Mouse (Mus musculus) forebrain, embryonic 16.5 days (tissue): ENCODE results near the gene Dpp7. TPM values are rescaled to one million over a fixed set of nuclear protein-coding genes. Genes with fewer than 3 reads are reported as not detected.
A peak's percentile ranks its signal among the peaks of the same experiment; 100 is the strongest.

Source experiments
- ATAC-seq: fragments of 200-750 bp; cut with Nextera tagmentation; 2 replicates; pipeline ENCODE4 v1.8.0; 2017; ENCODE audit warnings: mild to moderate bottlenecking, moderate library complexity
- H3K27ac ChIP-seq: fragments of 300-500 bp; sonication (generic); 2 replicates; pipeline ENCODE4 v1.5.1; 2014; ENCODE audit warnings: low read length, control low read depth
- H3K27me3 ChIP-seq: fragments of 300-500 bp; sonication (generic); replicated peaks from 2 replicates; pipeline ENCODE4 v1.6.1; 2014; ENCODE audit warnings: low read length; ENCODE audit not compliant: control insufficient read depth, insufficient read depth
- H3K36me3 ChIP-seq: fragments of 300-500 bp; sonication (generic); 2 replicates; pipeline ENCODE4 v1.6.1; 2014; ENCODE audit not compliant: control insufficient read depth, insufficient read depth
- H3K4me1 ChIP-seq: fragments of 300-500 bp; sonication (generic); replicated peaks from 2 replicates; pipeline ENCODE4 v1.6.1; 2014; ENCODE audit warnings: low read length; ENCODE audit not compliant: control insufficient read depth, insufficient read depth
- H3K4me2 ChIP-seq: fragments of 300-500 bp; sonication (generic); 2 replicates; pipeline ENCODE4 v1.6.1; 2014; ENCODE audit warnings: mild to moderate bottlenecking, low read length, control low read depth
- H3K4me3 ChIP-seq: fragments of 300-500 bp; sonication (generic); replicated peaks from 2 replicates; pipeline ENCODE4 v1.5.1; 2014; ENCODE audit warnings: mild to moderate bottlenecking, low read length, control low read depth
- H3K9ac ChIP-seq: fragments of 300-500 bp; sonication (generic); replicated peaks from 2 replicates; pipeline ENCODE4 v1.6.1; 2014; ENCODE audit warnings: low read depth, low read length, control low read depth
- H3K9me3 ChIP-seq: fragments of 300-500 bp; sonication (generic); 2 replicates; pipeline ENCODE4 v1.6.1; 2016; ENCODE audit warnings: low read length; ENCODE audit not compliant: control insufficient read depth
- WGBS: fragments of 180-500 bp; shearing (Covaris S2); extraction: QIAGEN DNeasy Blood & Tissue Kit; methylation state at CpG from one replicate; pipeline ENCODE4 v1.1.7; 2014; 5-methylcytosine and 5-hydroxymethylcytosine counted together
- polyA plus RNA-seq: library from polyadenylated mRNA; unstranded; fragments of >200 nt; fragmentation: Nextera tagmentation; extraction: Ambion mirVana; gene quantifications from 2 replicates; pipeline ENCODE4 v1.2.1, GENCODE M21; 2015

The Dpp7 gene
- polyA plus RNA-seq, 1 experiment from 2014 or later, result 26.9 TPM

DNA sequence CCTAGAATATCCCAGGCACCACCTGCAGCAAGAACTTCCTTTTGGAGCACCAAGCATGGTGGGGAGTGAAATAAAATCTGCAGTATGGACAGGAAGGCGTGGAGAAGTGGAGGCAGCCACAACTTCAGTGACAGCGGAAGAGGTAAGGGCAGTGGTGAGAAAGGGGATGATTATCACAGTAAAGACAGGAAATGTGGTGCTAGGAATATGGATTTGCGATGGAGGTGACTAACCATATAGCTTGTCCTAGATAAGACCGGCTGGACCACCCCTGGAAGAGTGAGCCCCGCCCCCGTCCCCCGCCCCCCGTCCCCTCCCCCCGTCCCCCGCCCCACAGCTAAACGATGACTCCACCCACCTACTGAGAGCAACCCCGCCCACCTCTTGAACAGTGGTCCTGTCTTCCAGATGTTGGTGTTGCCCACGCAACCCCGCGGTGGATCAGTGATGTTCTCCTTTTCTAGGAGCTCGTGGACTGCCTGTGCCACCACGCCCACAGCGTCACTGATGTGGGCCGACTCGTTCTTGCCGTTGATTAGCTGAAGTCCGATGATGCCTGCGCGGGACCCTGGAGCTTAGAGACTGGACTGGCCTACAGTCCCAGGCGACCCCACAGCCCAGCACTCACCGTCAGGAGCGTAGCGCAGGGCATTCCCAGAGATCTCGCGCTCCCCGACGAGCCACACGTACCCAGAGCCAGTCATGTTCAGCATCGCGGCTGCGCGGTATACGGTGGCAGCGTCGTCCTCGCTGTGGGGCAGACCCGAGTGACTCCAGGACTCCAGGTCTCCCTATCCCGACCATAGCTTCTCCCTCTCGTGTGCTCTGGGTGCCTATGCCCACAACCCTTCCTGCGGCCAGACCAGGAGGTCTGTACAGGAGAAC lies 51.3 kb downstream of the Dpp7 start:
- H3K4me2 ChIP-seq, result peak overlapping the region; percentile 91
- H3K27ac ChIP-seq, result no peak overlapping the region
- H3K36me3 ChIP-seq, result no peaks in the 10 kb centered on the region
- peak overlapping the region; percentile 67 for H3K9ac ChIP-seq
- peaks cover 35% of the 10 kb centered on the region for H3K27me3 ChIP-seq
- peak overlapping the region; percentile 61 for H3K4me3 ChIP-seq
- ATAC-seq, result peak; percentile 84
- peaks cover 13% of the 10 kb centered on the region for H3K4me1 ChIP-seq
- H3K9me3 ChIP-seq, result no peaks in the 10 kb centered on the region
- WGBS, result 2% methylated on average over 41 of the region's 45 CpGs

DNA sequence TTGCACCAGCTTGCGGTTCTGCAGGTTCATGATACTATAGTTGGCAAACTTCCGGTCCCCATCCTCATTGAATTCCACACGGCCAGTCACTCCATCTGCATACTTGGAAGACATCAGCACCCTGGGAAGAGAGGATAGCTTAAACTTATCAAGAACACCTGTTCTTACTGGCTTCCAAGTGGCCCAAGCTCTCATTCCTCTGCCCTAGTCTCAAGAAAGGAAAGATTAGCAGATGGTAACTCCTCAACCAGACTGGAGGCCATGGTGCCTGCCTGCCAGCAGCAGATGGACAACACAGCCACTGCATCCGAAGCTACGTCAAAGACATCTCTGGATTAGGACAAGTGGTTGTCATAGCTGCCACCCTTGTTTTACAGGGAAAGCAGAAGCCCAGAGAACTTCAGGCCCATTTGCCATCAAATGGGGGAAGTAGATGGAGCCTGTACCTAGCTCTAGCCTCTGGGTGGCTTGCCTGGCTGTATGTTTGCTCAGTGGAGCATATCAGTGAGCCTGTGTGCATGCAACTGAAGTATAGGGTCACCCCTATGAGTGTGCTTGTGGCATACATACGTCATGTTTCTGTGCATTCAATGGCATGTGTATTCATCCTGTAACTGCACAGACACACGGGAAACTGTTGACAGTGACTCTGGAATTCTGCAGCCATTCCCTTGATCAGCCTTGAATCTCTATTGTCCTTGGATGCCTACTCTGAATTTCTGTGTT lies 52.1 kb downstream of the Dpp7 start:
- no peak overlapping the region for H3K9ac ChIP-seq
- 69% methylated on average over 7 of the region's 7 CpGs for WGBS
- H3K4me3 ChIP-seq, result peak overlapping the region; percentile 61; the same call in 1 of the 2 replicates
- no peaks in the 10 kb centered on the region for H3K9me3 ChIP-seq
- ATAC-seq, result 0 out of 2 replicates have a peak, but pooled peaks have one; percentile 2
- H3K36me3 ChIP-seq, result no peaks in the 10 kb centered on the region
- peak overlapping the region; percentile 91 for H3K4me2 ChIP-seq
- H3K4me1 ChIP-seq, result peaks cover 13% of the 10 kb centered on the region
- H3K27ac ChIP-seq, result no peak overlapping the region
- H3K27me3 ChIP-seq, result peaks cover 31% of the 10 kb centered on the region

DNA sequence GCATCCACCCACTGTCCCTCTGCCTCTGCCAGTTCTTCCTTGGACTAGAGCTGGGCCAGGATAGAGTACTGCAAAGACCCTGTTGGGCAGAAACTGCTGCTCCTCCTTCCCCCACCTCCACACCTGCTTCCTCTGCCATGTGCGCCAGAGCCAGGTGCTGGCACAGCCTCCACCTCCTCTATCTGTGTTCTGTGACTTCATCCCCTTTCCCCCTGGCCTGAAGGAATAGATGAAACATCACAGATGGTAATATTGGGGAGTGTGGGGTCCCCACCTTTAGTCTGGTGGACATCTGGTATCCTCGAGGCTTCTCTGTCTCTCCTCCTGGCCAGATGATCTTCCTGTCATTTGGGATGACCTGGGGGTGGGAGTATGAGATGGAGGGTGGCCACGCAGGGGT lies 52.7 kb downstream of the Dpp7 start:
- no peaks in the 10 kb centered on the region for H3K9me3 ChIP-seq
- WGBS, result 67% methylated on average over 3 of the region's 3 CpGs
- no peak overlapping the region for H3K4me3 ChIP-seq
- H3K36me3 ChIP-seq, result no peaks in the 10 kb centered on the region
- no peak overlapping the region for H3K4me2 ChIP-seq
- no peak for ATAC-seq
- H3K27ac ChIP-seq, result no peak overlapping the region
- H3K27me3 ChIP-seq, result peaks cover 25% of the 10 kb centered on the region
- peaks cover 13% of the 10 kb centered on the region for H3K4me1 ChIP-seq
- H3K9ac ChIP-seq, result no peak overlapping the region

Other genes starting within 250 kb of the Dpp7 start
- gene Nrarp, start 175.6 kb downstream of the Dpp7 start, polyA plus RNA-seq, result 15.8 and 22.0 TPM in 2 replicates
- 0.85 and 1.6 TPM in 2 replicates for gene Tor4a, start 159.5 kb downstream of the Dpp7 start, polyA plus RNA-seq
- 91.7 and 101 TPM in 2 replicates for gene Nelfb, start 144.9 kb downstream of the Dpp7 start, polyA plus RNA-seq
- gene Stpg3, start 141.7 kb downstream of the Dpp7 start, polyA plus RNA-seq, result not detected in 2 replicates
- not detected in 2 replicates for gene Fam166a, start 137.6 kb downstream of the Dpp7 start, polyA plus RNA-seq
- gene Tubb4b, start 131.7 kb downstream of the Dpp7 start, polyA plus RNA-seq, result 394 TPM in 2 replicates
- gene Slc34a3, start 122.0 kb downstream of the Dpp7 start, polyA plus RNA-seq, result not detected in 2 replicates
- not detected in 2 replicates for gene Rnf224, start 119.6 kb downstream of the Dpp7 start, polyA plus RNA-seq
- 91.6 and 106 TPM in 2 replicates for gene Rnf208, start 114.1 kb downstream of the Dpp7 start, polyA plus RNA-seq
- gene Cysrt1, start 113.9 kb downstream of the Dpp7 start, polyA plus RNA-seq, result 0.33 TPM in 1 of 2 replicates, not detected in the other
- 5.8 and 9.0 TPM in 2 replicates for gene AL732309.1, start 109.5 kb downstream of the Dpp7 start, polyA plus RNA-seq
- gene Tmem203, start 100.9 kb downstream of the Dpp7 start, polyA plus RNA-seq, result 16.0 and 16.2 TPM in 2 replicates
- 14.8 and 16.4 TPM in 2 replicates for gene Tprn, start 93.7 kb downstream of the Dpp7 start, polyA plus RNA-seq
- gene Ssna1, start 83.9 kb downstream of the Dpp7 start, polyA plus RNA-seq, result 199 and 204 TPM in 2 replicates
- 150 and 159 TPM in 2 replicates for gene Anapc2, start 83.9 kb downstream of the Dpp7 start, polyA plus RNA-seq
- not detected in 2 replicates for gene Tmem210, start 68.2 kb downstream of the Dpp7 start, polyA plus RNA-seq
- 0.21 TPM in 1 of 2 replicates, not detected in the other for gene Lrrc26, start 66.4 kb downstream of the Dpp7 start, polyA plus RNA-seq
- 19.0 and 29.4 TPM in 2 replicates for gene Grin1, start 37.2 kb downstream of the Dpp7 start, polyA plus RNA-seq
- 50.6 and 54.6 TPM in 2 replicates for gene Man1b1, start 24.0 kb downstream of the Dpp7 start, polyA plus RNA-seq
- 3.3 and 7.5 TPM in 2 replicates for gene Uap1l1, start 9.3 kb upstream of the Dpp7 start, polyA plus RNA-seq
- gene Sapcd2, start 16.0 kb upstream of the Dpp7 start, polyA plus RNA-seq, result 23.8 and 29.9 TPM in 2 replicates
- gene Entpd2, start 39.5 kb upstream of the Dpp7 start, polyA plus RNA-seq, result 5.2 and 6.2 TPM in 2 replicates
- gene Npdc1, start 43.0 kb upstream of the Dpp7 start, polyA plus RNA-seq, result 384 and 515 TPM in 2 replicates
- gene Fut7, start 66.9 kb upstream of the Dpp7 start, polyA plus RNA-seq, result 0.31 TPM in 1 of 2 replicates, not detected in the other
- gene Abca2, start 72.3 kb upstream of the Dpp7 start, polyA plus RNA-seq, result 12.2 and 14.9 TPM in 2 replicates
- 2.4 and 4.6 TPM in 2 replicates for gene Clic3, start 100.5 kb upstream of the Dpp7 start, polyA plus RNA-seq
- gene Paxx, start 104.7 kb upstream of the Dpp7 start, polyA plus RNA-seq, result 89.2 and 108 TPM in 2 replicates
- 212 and 217 TPM in 2 replicates for gene Ptgds, start 113.7 kb upstream of the Dpp7 start, polyA plus RNA-seq
- not detected in 2 replicates for gene Lcn12, start 137.6 kb upstream of the Dpp7 start, polyA plus RNA-seq
- gene Fbxw5, start 144.4 kb upstream of the Dpp7 start, polyA plus RNA-seq, result 133 and 156 TPM in 2 replicates
- 4.4 and 4.5 TPM in 2 replicates for gene C8g, start 145.4 kb upstream of the Dpp7 start, polyA plus RNA-seq
- gene Traf2, start 190.6 kb upstream of the Dpp7 start, polyA plus RNA-seq, result 26.8 and 29.5 TPM in 2 replicates
- 327 and 359 TPM in 2 replicates for gene Edf1, start 201.5 kb upstream of the Dpp7 start, polyA plus RNA-seq
- gene Mamdc4, start 218.5 kb upstream of the Dpp7 start, polyA plus RNA-seq, result 1.0 and 2.8 TPM in 2 replicates
- gene Phpt1, start 218.9 kb upstream of the Dpp7 start, polyA plus RNA-seq, result 141 and 145 TPM in 2 replicates
- gene Ajm1, start 225.4 kb upstream of the Dpp7 start, polyA plus RNA-seq, result 5.8 and 7.7 TPM in 2 replicates